Mouse (Mus musculus) heart, postnatal 0 days (tissue): Measurements from ENCODE around the gene Tbc1d10c. TPM values are rescaled to one million over a fixed set of nuclear protein-coding genes. Genes with fewer than 3 reads are reported as not detected.

Experiments
- ATAC-seq: fragments of 200-750 bp; cut with Nextera tagmentation; 2 replicates; pipeline ENCODE4 v1.8.0; 2017; ENCODE audit warnings: low read depth, moderate number of reproducible peaks, moderate library complexity; ENCODE audit not compliant: insufficient read depth
- DNase-seq: peaks from one replicate; pipeline ENCODE4 v3.0.0-alpha.2; 2016; ENCODE audit warnings: low spot score
- H3K27ac ChIP-seq: fragments of 300-500 bp; sonication (generic); 2 replicates; pipeline ENCODE4 v1.5.1; 2014; ENCODE audit warnings: low read depth, mild to moderate bottlenecking
- H3K27me3 ChIP-seq: fragments of 300-500 bp; sonication (generic); 2 replicates; pipeline ENCODE4 v1.6.1; 2014; ENCODE audit warnings: low read length, mixed read lengths; ENCODE audit not compliant: control insufficient read depth, insufficient read depth
- H3K36me3 ChIP-seq: fragments of 300-500 bp; sonication (generic); replicated peaks from 2 replicates; pipeline ENCODE4 v1.6.1; 2014; ENCODE audit warnings: low read length, mixed read lengths; ENCODE audit not compliant: control insufficient read depth, insufficient read depth
- H3K4me1 ChIP-seq: fragments of 300-500 bp; sonication (generic); 2 replicates; pipeline ENCODE4 v1.6.1; 2014; ENCODE audit warnings: antibody characterized with exemption; ENCODE audit not compliant: control insufficient read depth, insufficient read depth
- H3K4me2 ChIP-seq: fragments of 300-500 bp; sonication (generic); 2 replicates; pipeline ENCODE4 v1.6.1; 2014; ENCODE audit warnings: low read depth, mild to moderate bottlenecking, low read length, moderate library complexity
- H3K4me3 ChIP-seq: fragments of 300-500 bp; sonication (generic); 2 replicates; pipeline ENCODE4 v1.5.1; 2014; ENCODE audit warnings: low read depth, low read length
- H3K9ac ChIP-seq: fragments of 300-500 bp; sonication (generic); replicated peaks from 2 replicates; pipeline ENCODE4 v1.6.1; 2014; ENCODE audit warnings: low read depth, low read length, mixed read lengths
- H3K9me3 ChIP-seq: fragments of 300-500 bp; sonication (generic); replicated peaks from 2 replicates; pipeline ENCODE4 v1.6.1; 2016; ENCODE audit warnings: low read length; ENCODE audit not compliant: control insufficient read depth
- CTCF ChIP-seq: IDR thresholded peaks from 2 replicates; pipeline ENCODE4 v1.5.1; 2016; ENCODE audit warnings: antibody characterized with exemption, control low read depth, low read depth
- EP300 ChIP-seq: IDR thresholded peaks from 2 replicates; pipeline ENCODE4 v1.6.1; 2016; ENCODE audit warnings: antibody characterized with exemption, low read depth
- WGBS: fragments of 180-500 bp; shearing (Covaris S2); extraction: QIAGEN DNeasy Blood & Tissue Kit; methylation state at CpG from one replicate; pipeline ENCODE4 v1.1.7; 2014; 5-methylcytosine and 5-hydroxymethylcytosine counted together
- polyA plus RNA-seq: library from polyadenylated mRNA; unstranded; fragments of >200 nt; fragmentation: Nextera tagmentation; extraction: Ambion mirVana; gene quantifications from 2 replicates; pipeline ENCODE4 v1.2.1, GENCODE M21; 2015
- total RNA-seq: library from RNA; depleted of rRNA; stranded (reverse); fragments of >200 nt; gene quantifications from 2 replicates; pipeline ENCODE4 v1.2.3, GENCODE M21; 2014; ENCODE audit warnings: low replicate concordance

The Tbc1d10c gene
- total and polyA plus RNA-seq, 2 experiments from 2014 or later, result 2.7 TPM; not detected in 1

- peak overlapping the region; percentile 61 for H3K9ac ChIP-seq
- no peak for DNase-seq
- H3K4me3 ChIP-seq, result peak overlapping the region; percentile 61
- H3K9me3 ChIP-seq, result no peaks in the 10 kb centered on the region
- peaks cover 42% of the 10 kb centered on the region for H3K27me3 ChIP-seq
- H3K36me3 ChIP-seq, result no peaks in the 10 kb centered on the region
- peaks cover 16% of the 10 kb centered on the region for H3K4me1 ChIP-seq
- H3K27ac ChIP-seq, result peak overlapping the region; percentile 59
- peak; percentile 30; the same call in 1 of the 2 replicates for ATAC-seq
- TF ChIP-seq CTCF (no peak), EP300 (no peak)
- peak overlapping the region; percentile 87 for H3K4me2 ChIP-seq
- under 1% methylated on average over 46 of the region's 81 CpGs for WGBS
These were observed 23.8 kb upstream of the Tbc1d10c start for GRCm38 (mm10) chr19:4214771-4215450.

GRCm38 (mm10) chr19:4214071-4214770 is 23.1 kb upstream of the Tbc1d10c start, which contains the start of the genes Clcf1 and AC109138.7:
Gene Clcf1 (plus strand): TSS chr19:4214238.
Gene AC109138.7 (plus strand): TSS chr19:4214357.
- WGBS, result under 1% methylated on average over 47 of the region's 49 CpGs
- peak; percentile 28; the same call in 1 of the 2 replicates for ATAC-seq
- Histone ChIP-seq H3K27ac (peak within 1 kb of the TSS; percentile 59), H3K36me3 (no peaks in the 10 kb centered on the region), H3K27me3 (peaks cover 42% of the 10 kb centered on the region), H3K9me3 (no peaks in the 10 kb centered on the region), H3K9ac (peak within 1 kb of the TSS; percentile 61), H3K4me2 (peak within 1 kb of the TSS; percentile 87), H3K4me1 (peaks cover 16% of the 10 kb centered on the region), H3K4me3 (peak within 1 kb of the TSS; percentile 61)
- no peak for DNase-seq
- TF ChIP-seq EP300 (no peak), CTCF (no peak)

DNA sequence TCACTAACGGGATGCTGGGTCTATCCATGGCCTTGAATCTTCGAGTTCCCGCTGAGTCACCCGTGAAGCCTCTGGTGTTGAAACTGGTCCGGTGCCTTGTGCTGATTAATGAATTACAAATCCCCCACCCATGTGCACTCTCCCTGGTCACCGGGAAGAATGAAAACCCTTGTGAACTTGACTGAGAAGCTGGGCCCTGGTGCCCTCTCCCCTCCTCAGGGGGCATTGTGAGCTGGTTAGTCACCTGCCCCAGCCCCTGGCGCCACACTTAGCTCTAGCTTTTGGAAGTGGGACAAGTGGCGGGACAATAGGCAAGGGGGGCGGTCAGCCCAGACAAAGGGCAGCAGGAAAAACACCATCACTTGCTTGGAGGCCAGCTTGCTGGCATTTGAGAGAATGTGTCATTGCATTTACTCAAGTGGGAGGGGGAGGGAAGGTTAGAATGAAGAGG is 22.5 kb upstream of the Tbc1d10c start:
- ATAC-seq (no peak), DNase-seq (no peak)
- Histone ChIP-seq H3K36me3 (no peaks in the 10 kb centered on the region), H3K9me3 (no peaks in the 10 kb centered on the region), H3K27ac (no peak overlapping the region; the same call in 1 of the 2 replicates), H3K4me2 (peak overlapping the region; percentile 87), H3K9ac (no peak overlapping the region), H3K27me3 (peaks cover 42% of the 10 kb centered on the region), H3K4me1 (peaks cover 16% of the 10 kb centered on the region), H3K4me3 (peak overlapping the region; percentile 61)
- TF ChIP-seq CTCF, result no peak
- TF ChIP-seq EP300, result no peak
- WGBS, result 15% methylated on average over 9 of the region's 9 CpGs

DNA sequence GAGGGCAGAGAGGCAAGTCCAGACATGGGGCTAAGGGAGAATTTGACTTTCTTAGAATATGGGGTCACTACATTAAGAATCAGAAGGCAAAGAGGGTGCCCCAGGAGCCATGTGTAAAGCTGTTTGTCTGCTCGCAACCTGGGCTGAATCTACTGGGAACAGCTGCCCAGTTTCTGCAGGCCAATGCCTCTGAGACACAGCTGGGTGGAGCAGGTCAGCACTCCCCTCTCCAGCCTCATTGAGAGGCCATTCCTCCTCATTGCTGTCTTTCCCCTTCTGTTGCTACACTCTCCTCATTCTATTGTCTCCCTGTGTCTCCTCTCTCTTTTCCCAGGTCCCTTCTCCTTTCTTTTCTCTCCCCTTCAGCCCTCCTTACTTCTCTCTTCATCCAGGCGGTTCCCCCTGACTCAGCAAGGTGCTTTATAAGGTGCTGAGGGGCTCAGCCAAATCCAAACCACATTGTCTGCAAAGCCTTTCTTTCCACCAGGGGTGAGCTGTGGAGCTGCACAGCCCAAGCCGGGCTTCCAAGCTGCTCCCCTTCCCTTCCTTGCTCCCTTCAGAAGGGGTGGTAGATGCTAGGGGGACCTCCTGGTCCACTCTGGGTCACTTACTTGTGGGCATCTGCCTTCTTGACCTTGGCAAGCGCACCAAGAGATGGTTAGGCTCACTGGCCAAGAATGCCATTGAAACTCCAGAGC is 21.0 kb upstream of the Tbc1d10c start:
- DNase-seq (no peak), ATAC-seq (no peak)
- H3K27me3 ChIP-seq, result peaks cover 41% of the 10 kb centered on the region
- WGBS, result 56% methylated on average over 4 of the region's 4 CpGs
- H3K9ac ChIP-seq, result no peak overlapping the region
- no peak overlapping the region for H3K27ac ChIP-seq
- no peak overlapping the region for H3K4me3 ChIP-seq
- TF ChIP-seq CTCF (no peak), EP300 (no peak)
- no peaks in the 10 kb centered on the region for H3K36me3 ChIP-seq
- H3K9me3 ChIP-seq, result no peaks in the 10 kb centered on the region
- H3K4me2 ChIP-seq, result no peak overlapping the region
- H3K4me1 ChIP-seq, result peaks cover 16% of the 10 kb centered on the region

DNA sequence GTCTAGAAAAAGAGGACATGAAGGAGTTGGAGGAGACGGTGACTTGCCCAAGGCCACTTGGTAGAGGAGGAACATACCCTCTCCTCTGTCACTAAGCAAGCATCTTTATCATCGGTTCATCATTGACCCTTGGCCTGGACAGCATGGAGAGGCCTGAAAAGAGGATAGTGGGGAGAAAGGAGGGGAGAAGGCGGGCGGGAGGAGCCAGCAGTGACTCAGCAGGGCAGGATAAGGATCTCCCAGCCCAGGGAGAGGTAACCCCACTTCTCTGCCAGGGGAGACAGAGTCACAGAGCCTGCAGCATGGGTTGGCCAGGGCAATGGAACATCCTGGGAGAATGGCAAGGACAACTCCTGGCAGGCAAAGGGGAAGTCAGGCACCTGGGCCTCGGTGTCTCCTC is 17.5 kb upstream of the Tbc1d10c start:
- TF ChIP-seq CTCF (no peak), EP300 (no peak)
- no peak overlapping the region for H3K4me2 ChIP-seq
- no peak overlapping the region for H3K27ac ChIP-seq
- peaks cover 3% of the 10 kb centered on the region; the same call in 1 of the 2 replicates for H3K4me1 ChIP-seq
- 89% methylated on average over 5 of the region's 5 CpGs for WGBS
- peaks cover 19% of the 10 kb centered on the region for H3K27me3 ChIP-seq
- no peak overlapping the region for H3K9ac ChIP-seq
- H3K9me3 ChIP-seq, result no peaks in the 10 kb centered on the region
- no peak for DNase-seq
- H3K36me3 ChIP-seq, result no peaks in the 10 kb centered on the region
- ATAC-seq, result no peak
- H3K4me3 ChIP-seq, result no peak overlapping the region
